Mouse (Mus musculus) heart, embryonic 13.5 days (tissue): Measurements from ENCODE around the gene Nfya. TPM values are rescaled to one million over a fixed set of nuclear protein-coding genes. Genes with fewer than 3 reads are reported as not detected.

Experiments used
- ATAC-seq: fragments of 200-750 bp; cut with Nextera tagmentation; 2 replicates; pipeline ENCODE4 v1.8.0; 2017; ENCODE audit warnings: moderate TSS enrichment; ENCODE audit not compliant: insufficient number of reproducible peaks, low FRiP score, low TSS enrichment; ENCODE audit errors: extremely low read depth
- H3K27ac ChIP-seq: fragments of 300-500 bp; sonication (generic); replicated peaks from 2 replicates; pipeline ENCODE4 v1.5.1; 2015; ENCODE audit warnings: moderate library complexity, mild to moderate bottlenecking, inconsistent platforms
- H3K27me3 ChIP-seq: fragments of 300-500 bp; sonication (generic); replicated peaks from 2 replicates; pipeline ENCODE4 v1.6.1; 2015; ENCODE audit warnings: mild to moderate bottlenecking, inconsistent platforms
- H3K36me3 ChIP-seq: fragments of 300-500 bp; sonication (generic); 2 replicates; pipeline ENCODE4 v1.6.1; 2015; ENCODE audit warnings: mild to moderate bottlenecking, inconsistent platforms
- H3K4me1 ChIP-seq: fragments of 300-500 bp; sonication (generic); 2 replicates; pipeline ENCODE4 v1.6.1; 2015; ENCODE audit warnings: inconsistent platforms
- H3K4me2 ChIP-seq: fragments of 300-500 bp; sonication (generic); 2 replicates; pipeline ENCODE4 v1.6.1; 2015; ENCODE audit warnings: inconsistent platforms, mild to moderate bottlenecking, moderate library complexity
- H3K4me3 ChIP-seq: fragments of 300-500 bp; sonication (generic); 2 replicates; pipeline ENCODE4 v1.5.1; 2015; ENCODE audit warnings: moderate library complexity, mild to moderate bottlenecking, inconsistent platforms
- H3K9ac ChIP-seq: fragments of 300-500 bp; sonication (generic); 2 replicates; pipeline ENCODE4 v1.6.1; 2015; ENCODE audit warnings: inconsistent platforms, mild to moderate bottlenecking, moderate library complexity
- H3K9me3 ChIP-seq: fragments of 300-500 bp; sonication (generic); 2 replicates; pipeline ENCODE4 v1.6.1; 2016; ENCODE audit warnings: inconsistent platforms
- WGBS: fragments of 180-500 bp; shearing (Covaris S2); methylation state at CpG from one replicate; pipeline ENCODE4 v1.1.7; 2015; ENCODE audit warnings: mixed read lengths; 5-methylcytosine and 5-hydroxymethylcytosine counted together
- polyA plus RNA-seq: library from polyadenylated mRNA; unstranded; fragments of >200 nt; fragmentation: Nextera tagmentation; extraction: Ambion mirVana; gene quantifications from 2 replicates; pipeline ENCODE4 v1.2.1, GENCODE M21; 2015

The Nfya gene
- polyA plus RNA-seq, 1 experiment from 2014 or later, result 10.5 TPM

DNA sequence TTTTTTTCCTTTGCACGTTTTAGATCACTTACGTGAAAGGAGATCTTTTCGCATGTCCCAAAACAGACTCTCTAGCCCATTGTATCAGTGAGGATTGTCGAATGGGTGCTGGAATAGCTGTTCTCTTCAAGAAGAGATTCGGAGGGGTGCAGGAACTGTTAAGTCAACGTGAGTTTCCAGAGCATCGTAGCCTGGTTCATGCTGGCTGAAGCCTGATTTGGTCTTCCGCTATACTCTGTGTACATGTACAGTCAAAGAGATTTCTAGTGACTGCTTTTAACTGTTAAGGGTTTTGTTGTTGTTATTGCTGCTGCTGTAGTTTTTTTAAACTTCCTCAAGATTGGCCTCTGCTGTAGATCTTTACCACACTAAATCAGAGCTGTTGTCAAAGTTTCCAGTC is 1.5 kb upstream of the Nfya start:
- H3K9ac ChIP-seq, result peak overlapping the region; percentile 87
- H3K4me3 ChIP-seq, result peak overlapping the region; percentile 91
- H3K27me3 ChIP-seq, result no peaks in the 10 kb centered on the region
- H3K36me3 ChIP-seq, result peaks cover 45% of the 10 kb centered on the region
- peak overlapping the region; percentile 99 for H3K27ac ChIP-seq
- peaks cover 38% of the 10 kb centered on the region for H3K4me1 ChIP-seq
- no peak for ATAC-seq
- H3K4me2 ChIP-seq, result peak overlapping the region; percentile 90
- WGBS, result 53% methylated on average over 8 of the region's 8 CpGs
- no peaks in the 10 kb centered on the region for H3K9me3 ChIP-seq

DNA sequence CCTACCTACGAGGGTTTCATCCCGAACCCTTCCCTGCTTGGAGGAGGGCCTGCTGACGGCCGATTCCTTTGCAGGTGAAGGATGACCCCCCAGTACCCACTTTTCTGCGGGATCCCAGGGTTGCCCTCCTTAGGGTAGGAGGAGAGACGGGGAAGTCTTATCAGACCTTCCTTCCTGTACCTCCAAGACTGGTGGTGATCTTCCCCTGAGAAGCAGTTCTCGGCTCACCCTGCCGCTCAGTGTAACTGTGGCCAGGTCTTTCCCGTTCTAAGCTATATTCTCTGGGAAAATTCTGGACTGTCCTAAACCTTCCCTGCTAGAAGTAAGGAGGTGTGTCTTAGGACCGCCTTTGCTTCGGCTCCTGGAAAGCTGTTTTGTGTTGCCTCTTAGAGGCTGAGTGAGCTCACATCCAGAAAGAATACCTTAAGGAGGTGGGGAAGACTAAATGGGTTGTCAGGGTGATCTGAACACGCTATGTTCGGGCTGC is 636 bp upstream of the Nfya start:
- peak overlapping the region; percentile 90 for H3K4me2 ChIP-seq
- peak overlapping the region; percentile 91 for H3K4me3 ChIP-seq
- 0 out of 2 replicates have a peak, but pooled peaks have one; percentile 1 for ATAC-seq
- no peaks in the 10 kb centered on the region for H3K27me3 ChIP-seq
- no peaks in the 10 kb centered on the region for H3K9me3 ChIP-seq
- peaks cover 36% of the 10 kb centered on the region for H3K36me3 ChIP-seq
- H3K9ac ChIP-seq, result peak overlapping the region; percentile 87
- peaks cover 43% of the 10 kb centered on the region for H3K4me1 ChIP-seq
- H3K27ac ChIP-seq, result peak overlapping the region; percentile 99
- WGBS, result under 1% methylated on average over 13 of the region's 13 CpGs

DNA sequence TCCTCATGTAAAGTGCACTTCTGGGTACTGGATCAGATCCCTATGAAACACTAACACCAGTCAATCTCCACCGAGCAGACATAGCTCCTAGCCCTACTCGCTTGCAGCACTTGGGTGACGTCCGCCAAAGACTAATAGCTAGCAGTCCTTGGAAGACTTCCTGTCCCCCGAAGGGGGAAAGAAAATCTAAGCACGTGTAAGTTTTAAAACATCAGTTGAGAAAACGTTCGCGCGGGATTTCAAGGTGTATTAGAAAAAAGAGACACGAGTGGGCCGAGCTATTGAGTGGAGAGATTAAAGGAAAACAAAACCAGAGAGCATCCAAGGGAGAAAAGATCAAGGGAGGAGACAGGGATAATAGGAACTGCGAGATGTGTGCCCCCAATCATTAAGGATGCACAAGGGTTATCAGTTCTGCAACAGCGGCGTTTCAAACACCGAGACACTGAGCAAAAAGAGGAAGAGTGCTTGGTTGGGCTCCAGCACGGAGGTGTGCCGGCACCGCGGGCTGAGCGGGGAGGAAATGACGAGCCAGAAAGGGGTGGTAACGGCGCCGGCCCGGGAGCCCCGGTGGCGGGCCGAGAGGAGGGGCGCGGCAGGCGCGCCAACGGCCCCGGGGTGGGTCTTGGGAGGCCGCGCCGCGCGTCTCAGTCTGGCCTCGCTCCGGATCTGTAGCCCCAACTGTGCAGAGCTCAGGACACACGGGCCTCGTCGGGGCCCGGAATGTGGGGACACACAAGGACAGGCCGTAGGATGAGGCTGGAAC is 997 bp downstream of the Nfya start:
- Histone ChIP-seq H3K4me1 (peaks cover 47% of the 10 kb centered on the region), H3K27ac (peak overlapping the region; percentile 100), H3K4me2 (peak overlapping the region; percentile 85), H3K9ac (peak overlapping the region; percentile 99), H3K4me3 (peak overlapping the region; percentile 91), H3K36me3 (peaks cover 22% of the 10 kb centered on the region), H3K9me3 (no peaks in the 10 kb centered on the region), H3K27me3 (no peaks in the 10 kb centered on the region)
- peak; percentile 12 for ATAC-seq
- WGBS, result 0% methylated on average over 46 of the region's 47 CpGs

DNA sequence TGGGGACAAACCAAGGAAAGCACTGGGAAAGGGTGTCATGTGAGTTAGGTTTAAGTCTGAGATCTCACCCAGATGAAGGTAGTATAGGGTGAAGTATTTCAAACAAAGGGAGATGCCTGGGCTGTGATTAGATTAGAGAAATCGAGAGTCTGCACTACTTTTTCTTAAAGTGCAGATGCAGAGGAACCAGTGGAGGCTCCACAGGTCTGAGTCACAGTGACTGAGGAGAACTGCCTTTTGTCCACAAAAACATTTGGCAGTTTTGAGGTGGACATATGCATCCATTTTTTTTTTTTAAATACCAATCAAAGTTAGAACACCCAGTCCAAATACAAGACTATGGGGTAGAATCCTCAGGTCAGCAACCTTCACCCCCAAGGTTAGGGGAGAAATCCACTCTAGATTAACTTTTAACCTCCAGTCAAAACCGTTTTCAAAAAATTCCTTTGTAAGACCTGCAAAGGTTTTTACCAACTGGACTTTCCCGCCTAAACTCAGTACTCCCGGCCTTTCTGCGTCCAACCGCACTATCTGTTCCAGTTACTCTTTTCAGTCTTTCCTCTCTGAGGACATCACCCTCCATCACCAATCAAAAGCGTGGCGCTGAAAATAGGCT is 1.7 kb downstream of the Nfya start:
- ATAC-seq, result no peak
- Histone ChIP-seq H3K27me3 (no peaks in the 10 kb centered on the region), H3K9me3 (no peaks in the 10 kb centered on the region), H3K9ac (peak overlapping the region; percentile 99), H3K27ac (peak overlapping the region; percentile 100), H3K4me1 (peaks cover 47% of the 10 kb centered on the region), H3K36me3 (peaks cover 18% of the 10 kb centered on the region), H3K4me3 (peak overlapping the region; percentile 91), H3K4me2 (peak overlapping the region; percentile 85)
- 7% methylated on average over 8 of the region's 8 CpGs for WGBS

DNA sequence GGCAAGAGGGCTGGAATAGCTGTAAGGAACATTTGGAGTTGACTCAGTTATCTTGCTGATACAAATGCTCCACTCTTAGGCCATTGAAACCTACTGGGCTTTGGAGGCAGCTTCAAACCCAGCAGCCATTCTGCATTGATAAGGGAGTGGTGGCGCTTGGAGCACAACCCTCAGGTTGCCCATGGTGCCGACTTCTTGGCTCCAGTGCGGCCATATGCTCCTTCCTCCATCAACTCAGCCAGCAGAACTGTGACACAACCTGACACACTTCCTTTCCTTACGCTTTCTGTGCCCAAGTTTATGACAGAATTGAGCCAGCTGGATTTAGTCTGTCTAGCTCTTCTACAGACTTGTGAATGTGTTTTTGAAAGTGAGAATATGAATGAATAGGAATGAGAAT is 2.6 kb downstream of the Nfya start:
- H3K27me3 ChIP-seq, result no peaks in the 10 kb centered on the region
- no peak for ATAC-seq
- H3K9ac ChIP-seq, result peak overlapping the region; percentile 99; the same call in 1 of the 2 replicates
- peak overlapping the region; percentile 91 for H3K4me3 ChIP-seq
- peak overlapping the region; percentile 85 for H3K4me2 ChIP-seq
- no peaks in the 10 kb centered on the region for H3K9me3 ChIP-seq
- H3K4me1 ChIP-seq, result peaks cover 46% of the 10 kb centered on the region
- H3K36me3 ChIP-seq, result peaks cover 11% of the 10 kb centered on the region; the same call in 1 of the 2 replicates
- whole genome bisulfite sequencing, result 48% methylated on average over 4 of the region's 4 CpGs
- peak overlapping the region; percentile 100; the same call in 1 of the 2 replicates for H3K27ac ChIP-seq

DNA sequence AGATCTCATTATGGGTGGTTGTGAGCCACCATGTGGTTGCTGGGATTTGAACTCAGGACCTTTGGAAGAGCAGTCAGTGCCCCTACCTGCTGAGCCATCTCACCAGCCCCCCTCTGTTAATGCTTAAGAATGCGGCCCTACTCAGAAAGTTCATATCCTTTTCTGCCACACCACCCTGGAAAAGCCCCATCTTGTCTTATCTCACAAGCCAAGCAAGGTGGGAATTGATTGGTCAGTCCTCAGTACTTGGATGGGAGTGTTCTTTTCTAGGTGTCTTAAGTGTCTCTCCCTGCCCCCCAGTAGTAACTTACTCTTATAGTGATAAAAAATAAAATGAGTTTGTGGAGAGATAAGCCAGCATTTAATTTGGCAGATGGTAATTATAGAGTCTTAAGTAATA is 5.0 kb downstream of the Nfya start:
- Histone ChIP-seq H3K9me3 (no peaks in the 10 kb centered on the region), H3K4me2 (no peak overlapping the region), H3K4me1 (peaks cover 39% of the 10 kb centered on the region), H3K9ac (no peak overlapping the region), H3K36me3 (peaks cover 14% of the 10 kb centered on the region), H3K4me3 (no peak overlapping the region), H3K27me3 (no peaks in the 10 kb centered on the region), H3K27ac (no peak overlapping the region)
- ATAC-seq, result no peak
- 52% methylated on average over 1 of the region's 1 CpGs for WGBS

DNA sequence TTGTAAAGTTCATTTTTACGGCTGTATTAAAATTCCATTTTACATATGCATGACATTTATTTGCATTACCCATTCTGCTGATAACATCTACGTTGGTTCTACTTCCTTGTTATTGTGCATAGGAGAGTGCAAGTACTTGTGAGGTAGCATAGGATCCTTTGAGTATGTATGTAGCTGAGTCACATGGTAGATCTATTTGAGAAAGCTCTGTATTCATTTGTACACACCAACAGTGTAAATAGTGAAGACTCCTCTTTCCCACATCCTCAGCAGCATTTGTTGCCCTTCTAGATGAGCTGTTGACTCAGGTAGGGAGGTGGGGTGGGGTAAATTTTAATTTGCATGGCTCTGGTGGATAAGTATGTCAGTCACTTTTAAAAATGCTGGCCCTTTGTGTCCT is 5.9 kb downstream of the Nfya start:
- Histone ChIP-seq H3K4me2 (no peak overlapping the region), H3K27ac (no peak overlapping the region), H3K9ac (no peak overlapping the region), H3K4me1 (peaks cover 39% of the 10 kb centered on the region), H3K9me3 (no peaks in the 10 kb centered on the region), H3K27me3 (no peaks in the 10 kb centered on the region), H3K4me3 (no peak overlapping the region), H3K36me3 (peaks cover 22% of the 10 kb centered on the region)
- WGBS, result 85% methylated on average over 2 of the region's 2 CpGs
- no peak for ATAC-seq

DNA sequence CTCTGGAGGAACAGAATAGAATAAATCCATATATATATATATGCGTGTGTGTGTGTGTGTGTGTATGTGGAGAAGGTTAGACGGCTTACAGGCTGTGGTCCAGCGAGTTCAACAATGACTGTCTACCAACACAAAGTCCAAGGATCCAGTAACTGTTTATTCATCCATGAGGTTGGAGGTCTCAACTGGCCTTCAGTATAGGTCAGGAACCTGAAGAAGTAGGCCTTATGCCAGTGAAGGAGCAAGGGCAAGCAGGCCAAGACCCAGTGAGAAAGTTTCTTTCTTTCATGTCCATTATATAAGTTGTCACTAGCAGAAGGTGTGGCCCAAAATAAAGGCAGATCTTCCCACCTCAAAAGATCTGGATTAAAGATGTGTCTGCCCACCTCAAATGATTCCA is 7.0 kb downstream of the Nfya start:
- ATAC-seq, result no peak
- 93% methylated on average over 3 of the region's 3 CpGs for WGBS
- peaks cover 33% of the 10 kb centered on the region for H3K4me1 ChIP-seq
- H3K36me3 ChIP-seq, result peaks cover 33% of the 10 kb centered on the region
- H3K9me3 ChIP-seq, result no peaks in the 10 kb centered on the region
- H3K4me3 ChIP-seq, result no peak overlapping the region
- no peak overlapping the region for H3K9ac ChIP-seq
- no peak overlapping the region for H3K27ac ChIP-seq
- no peak overlapping the region for H3K4me2 ChIP-seq
- no peaks in the 10 kb centered on the region for H3K27me3 ChIP-seq

DNA sequence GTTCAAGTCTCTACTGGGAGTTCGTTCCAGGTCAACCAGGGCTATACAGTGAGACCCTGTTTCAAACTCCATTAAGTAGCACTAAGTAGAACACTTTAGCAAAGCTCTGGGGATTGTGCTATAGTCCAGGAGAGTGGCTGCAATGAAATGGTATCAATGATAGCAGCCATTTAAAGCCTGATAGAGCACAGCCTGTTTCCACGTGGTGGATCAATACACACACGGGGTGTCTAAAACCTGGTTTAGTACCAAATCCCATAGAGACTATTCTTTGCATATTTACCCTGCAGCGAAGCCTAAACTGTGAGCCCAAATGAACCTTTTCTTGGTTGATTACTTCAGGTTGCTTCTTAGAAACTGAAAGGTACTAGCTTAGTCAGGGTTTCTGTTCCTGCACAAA is 8.0 kb downstream of the Nfya start:
- H3K4me2 ChIP-seq, result no peak overlapping the region
- no peak overlapping the region for H3K9ac ChIP-seq
- H3K27ac ChIP-seq, result no peak overlapping the region
- no peak overlapping the region for H3K4me3 ChIP-seq
- no peaks in the 10 kb centered on the region for H3K9me3 ChIP-seq
- no peak for ATAC-seq
- peaks cover 22% of the 10 kb centered on the region for H3K4me1 ChIP-seq
- peaks cover 44% of the 10 kb centered on the region for H3K36me3 ChIP-seq
- H3K27me3 ChIP-seq, result no peaks in the 10 kb centered on the region
- 85% methylated on average over 4 of the region's 4 CpGs for WGBS

DNA sequence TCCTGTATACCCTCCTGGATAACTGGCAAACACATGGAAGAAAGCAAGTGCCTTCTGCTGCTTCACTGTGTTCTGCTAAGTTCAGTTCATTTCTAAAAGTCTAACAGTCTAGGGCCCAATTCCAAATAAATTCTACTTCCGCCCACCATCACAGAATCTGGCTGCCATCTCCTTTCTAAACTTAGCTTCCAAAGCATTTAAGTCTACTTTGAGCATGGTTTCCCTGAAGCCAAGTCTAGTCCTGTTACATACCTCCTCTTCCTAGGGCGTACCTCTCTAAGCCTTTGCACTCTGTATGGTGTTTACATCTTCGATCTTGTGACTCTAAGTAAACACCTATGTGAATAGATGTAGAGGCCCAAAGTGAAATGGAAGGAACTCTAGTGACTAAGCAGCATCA is 17.1 kb downstream of the Nfya start:
- H3K9ac ChIP-seq, result no peak overlapping the region
- no peak overlapping the region for H3K27ac ChIP-seq
- no peaks in the 10 kb centered on the region for H3K27me3 ChIP-seq
- H3K36me3 ChIP-seq, result peaks cover 100% of the 10 kb centered on the region
- ATAC-seq, result no peak
- H3K4me2 ChIP-seq, result no peak overlapping the region
- no peaks in the 10 kb centered on the region for H3K4me1 ChIP-seq
- H3K9me3 ChIP-seq, result no peaks in the 10 kb centered on the region
- H3K4me3 ChIP-seq, result no peak overlapping the region
- WGBS, result 94% methylated on average over 3 of the region's 3 CpGs

DNA sequence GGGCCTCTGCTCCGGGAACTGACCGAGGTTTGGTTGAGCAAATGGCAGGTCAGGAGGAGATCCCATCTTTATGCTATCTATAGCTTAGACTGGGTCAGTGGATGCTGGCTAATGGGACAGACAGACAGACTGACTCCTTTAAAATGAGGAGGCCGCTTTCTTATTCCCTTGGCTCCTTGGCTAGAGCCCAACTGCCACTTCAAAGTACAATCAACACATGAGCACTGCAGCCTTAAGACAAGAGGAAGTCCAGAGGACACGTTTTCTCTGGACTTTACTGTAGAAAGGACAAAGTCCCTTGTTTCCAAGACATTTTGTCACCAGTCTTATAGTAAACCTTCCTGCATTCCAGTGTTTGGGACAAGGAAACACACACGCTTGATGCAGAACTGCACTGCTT is 18.3 kb downstream of the Nfya start:
- Histone ChIP-seq H3K4me2 (no peak overlapping the region), H3K9me3 (no peaks in the 10 kb centered on the region), H3K4me3 (no peak overlapping the region), H3K27ac (no peak overlapping the region), H3K36me3 (peaks cover 100% of the 10 kb centered on the region), H3K4me1 (no peaks in the 10 kb centered on the region), H3K27me3 (no peaks in the 10 kb centered on the region), H3K9ac (no peak overlapping the region)
- WGBS, result 84% methylated on average over 5 of the region's 5 CpGs
- ATAC-seq, result no peak
